Mouse (Mus musculus) gastrocnemius, postnatal 10 days (tissue): Measurements from ENCODE around the gene Serinc4. TPM values are rescaled to one million over a fixed set of nuclear protein-coding genes. Genes with fewer than 3 reads are reported as not detected.
"Not testable (repeated sequence)": the region's sequence is repeated elsewhere in the genome, so short reads cannot be mapped to it uniquely, and the experiment has no call there.

Source experiments
- DNase-seq: peaks from one replicate; pipeline ENCODE4 v3.0.0; 2021; ENCODE audit warnings: mixed read lengths
- long read RNA-seq, 2 experiments: library from polyadenylated mRNA; stranded (forward); transcript quantifications; one replicate each; pipeline ENCODE4 v2.0.0; 2021
- total RNA-seq, 2 experiments: library from RNA; stranded (reverse); gene quantifications; 2 replicates each; pipeline ENCODE4 v1.2.3; 2021

Gene Serinc4
- under 1 TPM in 1 of 2 experiments, not detected in 1; 0.21 TPM for total RNA-seq
- long read RNA-seq, experiment 1: 0 reads
- long read RNA-seq, experiment 2: 0 reads

- DNase-seq: peak; percentile 78
Measured at GRCm38 (mm10) chr2:121456692-121457642, at the start of gene Serinc4. TSS of gene Serinc4 (minus strand) at chr2:121456781.

DNA sequence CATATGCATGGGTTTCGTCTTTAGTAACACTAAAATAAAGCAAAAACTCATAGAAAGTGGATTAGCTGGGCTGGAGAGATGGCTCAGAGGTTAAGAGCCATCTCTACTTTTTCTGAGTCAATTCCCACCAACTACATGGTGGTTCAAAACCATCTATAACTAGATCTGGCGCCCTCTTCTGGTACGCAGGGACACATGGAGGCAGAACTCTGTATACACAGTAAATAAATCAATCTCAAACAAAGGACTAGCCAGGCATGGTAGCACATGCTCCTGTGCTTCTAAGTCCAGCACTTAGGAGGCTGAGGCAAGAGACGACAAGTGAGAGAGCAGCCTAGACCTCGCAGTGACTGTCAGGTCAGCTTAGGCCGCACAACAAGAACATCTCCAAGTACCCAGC is 45.0 kb upstream of the Serinc4 start:
- DNase-seq: not testable (repeated sequence)

- DNase-seq: not testable (repeated sequence)
Measured at GRCm38 (mm10) chr2:121484403-121484802, 27.8 kb upstream of the Serinc4 start.

DNA sequence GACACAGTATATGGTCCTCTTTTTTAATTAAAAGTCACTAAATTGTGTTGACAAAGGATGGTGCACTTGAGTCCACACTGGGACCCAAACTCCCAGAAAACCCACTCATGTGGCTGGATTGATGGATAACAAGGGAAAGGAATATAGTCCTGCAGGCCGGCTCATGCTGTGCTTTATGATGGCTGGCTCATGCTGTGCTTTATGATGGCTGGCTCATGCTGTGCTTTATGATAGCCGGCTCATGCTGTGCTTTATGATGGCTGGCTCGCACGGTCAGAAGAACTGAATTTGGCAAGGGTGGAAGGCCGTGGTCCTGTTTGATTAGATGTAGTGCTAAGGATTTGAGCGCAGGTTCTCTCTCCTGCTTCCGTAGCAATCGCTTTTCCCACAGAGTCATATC is 27.0 kb upstream of the Serinc4 start:
- DNase-seq: no peak

DNA sequence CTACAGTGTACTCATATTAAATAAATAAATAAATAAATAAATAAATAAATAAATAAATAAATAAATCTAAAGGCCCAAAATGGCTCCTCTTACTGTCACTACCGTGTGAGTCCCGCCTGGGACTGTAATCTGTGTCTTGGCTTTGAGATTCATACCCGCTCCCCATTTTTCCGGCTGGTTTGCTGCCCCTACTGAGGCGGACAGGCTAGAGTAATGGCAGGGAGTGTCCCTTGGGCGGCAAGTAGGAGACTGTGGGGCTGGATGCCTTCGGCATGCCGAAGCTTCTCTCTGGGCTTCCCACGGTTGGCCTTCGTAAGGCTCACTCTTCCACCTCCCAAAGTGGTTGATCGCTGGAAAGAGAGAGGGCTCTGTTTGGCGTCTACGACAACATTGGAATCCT is 24.3 kb upstream of the Serinc4 start:
- not testable (repeated sequence) for DNase-seq

- DNase-seq: no peak
Measured at GRCm38 (mm10) chr2:121480498-121480897, 23.9 kb upstream of the Serinc4 start.

DNA sequence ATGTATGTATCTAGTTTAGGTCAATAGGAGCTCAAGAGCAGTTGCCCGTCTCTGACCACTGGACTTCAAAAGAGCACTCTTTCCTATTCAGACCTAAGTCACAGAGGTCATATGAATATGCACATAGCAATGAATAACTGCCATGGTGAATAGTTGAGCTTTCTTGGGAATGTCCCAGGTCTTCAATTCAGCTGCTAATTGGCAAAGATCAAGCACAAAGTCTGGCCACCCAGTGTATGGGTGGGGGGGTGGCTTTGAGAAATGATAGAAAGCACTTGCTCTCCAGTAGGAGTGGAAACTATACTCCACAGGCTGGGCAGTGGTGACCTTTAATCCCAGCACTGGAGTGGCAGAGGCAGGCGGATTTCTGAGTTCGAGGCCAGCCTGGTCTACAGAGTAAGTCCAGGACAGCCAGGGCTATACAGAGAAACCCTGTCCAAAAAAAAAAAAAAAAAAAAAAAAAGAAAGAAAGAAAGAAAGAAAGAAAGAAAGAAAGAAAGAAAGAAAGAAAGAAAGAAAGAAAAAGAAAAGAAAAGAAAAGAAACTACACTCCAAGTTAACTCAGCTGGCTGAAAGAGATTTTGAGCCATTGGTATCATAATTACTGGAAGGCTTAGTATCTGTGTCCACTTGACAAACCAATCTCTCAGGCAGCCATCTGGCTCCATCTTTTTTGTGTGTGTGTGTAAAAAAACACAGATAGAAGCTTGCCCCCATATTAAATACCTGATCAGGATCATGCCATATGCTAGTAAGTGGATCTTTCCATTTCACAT is 21.1 kb upstream of the Serinc4 start:
- DNase-seq: no peak

GRCm38 (mm10) chr2:121475306-121475705 is 18.7 kb upstream of the Serinc4 start:
- DNase-seq: not testable (repeated sequence)

- DNase-seq: no peak
Measured at GRCm38 (mm10) chr2:121474180-121474535, 17.6 kb upstream of the Serinc4 start.

DNA sequence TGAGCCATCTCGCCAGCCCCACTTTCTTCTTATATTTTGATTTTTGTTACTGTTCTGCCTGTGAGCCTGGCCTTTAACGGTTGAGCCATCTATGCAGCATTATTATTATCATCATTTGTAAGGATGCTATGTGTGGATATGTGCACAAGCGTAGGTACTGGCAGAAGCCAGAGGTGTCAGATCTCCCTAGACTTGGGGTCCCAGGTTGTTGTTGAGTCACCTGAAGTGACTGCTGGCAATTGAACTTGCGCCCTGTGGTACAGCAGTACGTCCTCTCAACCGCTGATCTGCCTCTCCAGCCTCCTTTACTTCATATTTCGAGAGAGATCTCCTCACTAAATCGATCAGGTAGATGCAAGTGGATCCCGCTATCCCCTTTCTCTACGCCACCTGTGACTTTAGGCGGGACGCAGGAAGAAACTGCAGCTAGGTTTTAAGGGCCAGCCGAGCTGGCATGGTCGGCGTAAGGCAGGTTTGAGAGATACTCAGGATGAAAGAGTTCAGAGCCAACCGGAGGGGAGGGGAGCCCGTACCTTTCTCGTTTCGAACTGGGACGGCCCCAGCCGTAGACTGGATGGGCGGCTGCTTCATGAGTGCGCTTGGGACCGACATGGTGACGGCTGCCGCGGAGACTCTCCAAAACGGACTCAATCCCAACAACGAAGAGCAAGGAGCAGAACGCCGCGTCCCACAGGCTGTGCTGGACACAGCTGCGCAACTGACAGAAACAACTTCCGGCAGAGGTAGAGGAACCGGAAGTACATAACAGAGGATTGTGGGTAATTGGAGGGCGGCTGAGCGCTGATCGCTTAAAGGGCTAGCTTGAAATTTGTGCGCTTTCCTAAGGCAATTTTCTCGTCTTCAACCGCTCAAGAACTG is 17.0 kb upstream of the Serinc4 start, which contains the start of gene Mfap1b:
TSS of gene Mfap1b (minus strand) at position 767 of the 879 bp plus-strand sequence.
- peak; percentile 68 for DNase-seq

- DNase-seq: not testable (repeated sequence)
Measured at GRCm38 (mm10) chr2:121472783-121473182, 16.2 kb upstream of the Serinc4 start.

DNA sequence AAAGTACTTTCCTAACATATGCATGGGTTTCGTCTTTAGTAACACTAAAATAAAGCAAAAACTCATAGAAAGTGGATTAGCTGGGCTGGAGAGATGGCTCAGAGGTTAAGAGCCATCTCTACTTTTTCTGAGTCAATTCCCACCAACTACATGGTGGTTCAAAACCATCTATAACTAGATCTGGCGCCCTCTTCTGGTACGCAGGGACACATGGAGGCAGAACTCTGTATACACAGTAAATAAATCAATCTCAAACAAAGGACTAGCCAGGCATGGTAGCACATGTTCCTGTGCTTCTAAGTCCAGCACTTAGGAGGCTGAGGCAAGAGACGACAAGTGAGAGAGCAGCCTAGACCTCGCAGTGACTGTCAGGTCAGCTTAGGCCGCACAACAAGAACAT is 12.4 kb upstream of the Serinc4 start:
- DNase-seq: not testable (repeated sequence)

- no peak for DNase-seq
Measured at GRCm38 (mm10) chr2:121460071-121460470, 3.5 kb upstream of the Serinc4 start.

DNA sequence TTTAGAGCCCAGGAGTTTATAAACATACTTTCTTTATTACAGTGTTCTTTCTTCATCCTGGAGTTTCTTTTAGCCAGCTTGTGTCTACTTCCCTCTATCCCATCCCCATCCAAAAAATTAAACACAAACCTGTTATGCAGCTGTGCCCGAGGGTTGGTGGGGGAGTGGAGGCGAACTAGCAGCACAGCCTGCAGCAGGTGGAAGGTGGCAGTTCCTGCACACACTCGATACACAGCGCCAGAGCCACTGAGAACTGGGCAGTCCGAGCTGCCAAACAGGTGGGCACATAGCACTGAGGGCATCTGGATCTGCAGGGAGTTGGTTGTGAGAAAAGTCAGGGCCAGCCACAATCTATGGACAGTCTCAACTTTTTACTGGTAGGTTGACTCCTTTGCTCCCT is 1.0 kb downstream of the Serinc4 start:
- DNase-seq: no peak

- DNase-seq: no peak
Measured at GRCm38 (mm10) chr2:121453917-121454316, 2.7 kb downstream of the Serinc4 start.

DNA sequence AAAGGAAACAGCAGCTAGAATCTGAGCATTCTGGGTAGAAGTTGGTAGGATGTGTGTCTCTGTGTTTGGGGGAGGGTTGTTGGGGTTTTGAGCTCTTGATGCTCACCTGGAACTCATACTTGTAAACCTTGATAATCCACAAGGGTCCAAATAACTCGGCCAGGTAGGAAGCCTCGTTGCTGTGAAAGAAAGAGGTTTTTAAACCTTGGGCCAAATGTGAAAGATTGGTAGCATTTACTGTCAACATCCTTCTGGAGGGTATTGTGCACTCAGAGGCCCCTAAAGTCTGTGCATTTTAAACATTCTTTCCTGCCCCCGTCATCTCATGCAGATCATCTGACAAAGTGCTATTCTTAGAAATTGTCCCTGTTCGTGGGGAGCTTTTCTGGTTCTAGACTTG is 3.6 kb downstream of the Serinc4 start, which contains the start of gene Hypk:
TSS of gene Hypk (plus strand) at position 301 of the 400 bp plus-strand sequence.
- no peak for DNase-seq

DNA sequence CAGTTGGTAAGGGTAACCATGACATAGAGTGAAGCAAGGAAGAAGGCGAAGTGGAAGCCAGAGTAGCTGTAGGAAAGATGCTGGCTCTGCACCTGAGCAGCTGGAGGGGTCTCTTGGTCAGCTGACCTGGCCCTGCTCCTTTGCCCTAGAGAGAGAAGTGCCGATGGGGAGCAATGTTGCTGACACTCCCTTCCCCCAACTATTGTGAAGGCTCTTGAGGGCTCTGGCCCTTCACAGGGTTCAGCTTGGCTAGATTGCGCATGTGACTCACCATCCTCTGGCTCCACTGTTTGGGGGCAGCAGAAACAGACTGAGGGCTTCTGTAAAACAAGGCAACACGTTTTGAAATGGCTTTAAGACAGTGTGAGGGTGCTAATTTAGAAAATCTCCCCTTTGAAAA is 4.2 kb downstream of the Serinc4 start:
- no peak for DNase-seq

DNA sequence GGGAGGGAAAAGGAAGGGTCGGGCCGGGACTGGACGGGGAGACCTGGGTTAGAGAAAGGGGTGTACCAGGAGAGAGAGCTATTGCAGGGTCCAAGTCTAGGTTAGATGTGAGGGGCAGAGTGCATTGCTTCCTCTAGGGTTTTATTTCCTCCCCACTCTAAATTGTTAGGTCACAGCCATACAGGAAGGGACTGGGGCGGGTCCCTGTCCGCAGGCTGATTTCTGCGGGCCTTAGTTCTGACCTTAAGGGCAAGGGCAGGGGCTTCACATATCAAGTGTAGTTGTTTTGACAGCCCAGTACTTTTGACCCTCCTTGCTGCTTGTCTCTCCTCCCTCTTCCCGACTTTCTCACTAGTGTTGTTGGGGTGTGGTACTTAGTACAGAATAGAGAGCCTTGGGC is 6.5 kb downstream of the Serinc4 start:
- DNase-seq: no peak

DNA sequence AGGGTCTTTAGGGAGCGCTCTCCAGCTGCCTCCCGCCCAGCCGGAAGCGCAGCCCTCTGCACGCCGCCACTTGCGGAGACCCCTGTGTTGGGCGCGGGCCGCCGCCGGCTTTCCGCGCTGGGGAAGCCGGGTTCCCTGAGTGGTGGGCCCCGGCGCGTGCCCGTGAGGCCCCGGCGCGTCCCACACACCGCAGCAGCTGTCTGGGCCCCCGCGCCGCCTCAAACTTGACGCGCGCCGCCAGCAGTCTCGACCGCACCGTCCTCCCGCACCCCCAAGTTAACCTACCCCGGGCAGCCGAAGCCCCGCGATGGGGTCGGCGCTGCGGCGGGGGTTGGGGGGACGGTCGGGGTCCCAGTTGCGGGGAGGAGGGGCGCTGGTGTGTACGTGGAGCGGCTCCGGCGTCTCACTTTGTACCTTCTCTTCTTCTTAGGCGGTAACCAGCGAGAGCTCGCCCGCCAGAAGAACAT is 7.0 kb downstream of the Serinc4 start:
- DNase-seq: peak; percentile 56

- peak; percentile 100 for DNase-seq
Measured at GRCm38 (mm10) chr2:121448739-121449535, 7.6 kb downstream of the Serinc4 start, which contains the start of gene Serf2. TSS of gene Serf2 (plus strand) at chr2:121449195.

- peak; percentile 38 for DNase-seq
Measured at GRCm38 (mm10) chr2:121448136-121448535, 8.4 kb downstream of the Serinc4 start.
